Mouse (Mus musculus) small intestine, adult 2 months (tissue): ENCODE measurements around the gene Edaradd.

Source experiments
- CTCF ChIP-seq: fragments of 200-500 bp; IDR thresholded peaks from 2 replicates; pipeline ENCODE4 v1.5.1; 2012; ENCODE audit warnings: low read depth, mild to moderate bottlenecking, control low read depth, inconsistent platforms, low read length, moderate library complexity, mixed read lengths; ENCODE audit not compliant: insufficient replicate concordance, insufficient read length; ENCODE audit errors: extremely low read depth
- POLR2A ChIP-seq: fragments of 200-500 bp; IDR thresholded peaks from 2 replicates; pipeline ENCODE4 v1.6.1; 2012; ENCODE audit warnings: low read depth, mild to moderate bottlenecking, control low read depth, inconsistent platforms, low read length, moderate library complexity

GRCm38 (mm10) chr13:12440813-12441212 lies 79.4 kb downstream of the Edaradd start:
- TF ChIP-seq CTCF (no peak), POLR2A (no peak)
